Mouse (Mus musculus) stomach, embryonic 14.5 days (tissue): ENCODE measurements around the gene Gid4. TPM values are rescaled to one million over a fixed set of nuclear protein-coding genes. Genes with fewer than 3 reads are reported as not detected.
A peak's percentile ranks its signal among the peaks of the same experiment; 100 is the strongest.
"Not testable (repeated sequence)": the region's sequence is repeated elsewhere in the genome, so short reads cannot be mapped to it uniquely, and the experiment has no call there.

Source experiments
- ATAC-seq: fragments of 200-750 bp; cut with Nextera tagmentation; 2 replicates; pipeline ENCODE4 v1.8.0; 2017; ENCODE audit warnings: low read depth, moderate TSS enrichment; ENCODE audit not compliant: insufficient number of reproducible peaks, insufficient read depth, low FRiP score
- H3K27ac ChIP-seq: fragments of 300-500 bp; sonication (generic); 2 replicates; pipeline ENCODE4 v1.5.1; 2014; ENCODE audit warnings: mild to moderate bottlenecking, low read length, moderate library complexity, mixed read lengths
- H3K27me3 ChIP-seq: fragments of 300-500 bp; sonication (generic); 2 replicates; pipeline ENCODE4 v1.6.1; 2014; ENCODE audit warnings: low read length, control low read depth, mixed read lengths; ENCODE audit not compliant: control insufficient read depth, insufficient read depth
- H3K36me3 ChIP-seq: fragments of 300-500 bp; sonication (generic); 2 replicates; pipeline ENCODE4 v1.6.1; 2014; ENCODE audit warnings: mild to moderate bottlenecking, control low read depth, low read length, moderate library complexity, mixed read lengths; ENCODE audit not compliant: control insufficient read depth, insufficient read depth
- H3K4me1 ChIP-seq: fragments of 300-500 bp; sonication (generic); 2 replicates; pipeline ENCODE4 v1.6.1; 2014; ENCODE audit warnings: low read length, control low read depth, mixed read lengths; ENCODE audit not compliant: control insufficient read depth, insufficient read depth
- H3K4me2 ChIP-seq: fragments of 300-500 bp; sonication (generic); replicated peaks from 2 replicates; pipeline ENCODE4 v1.6.1; 2014; ENCODE audit warnings: low read depth, low read length, control low read depth
- H3K4me3 ChIP-seq: fragments of 300-500 bp; sonication (generic); 2 replicates; pipeline ENCODE4 v1.5.1; 2014; ENCODE audit warnings: low read depth, low read length, control low read depth
- H3K9ac ChIP-seq: fragments of 300-500 bp; sonication (generic); replicated peaks from 2 replicates; pipeline ENCODE4 v1.6.1; 2014; ENCODE audit warnings: low read depth, mild to moderate bottlenecking, control low read depth, low read length, moderate library complexity, mixed read lengths
- H3K9me3 ChIP-seq: fragments of 300-500 bp; sonication (generic); 2 replicates; pipeline ENCODE4 v1.6.1; 2016; ENCODE audit warnings: low read depth, low read length, control low read depth; ENCODE audit not compliant: control insufficient read depth
- WGBS: fragments of 180-500 bp; shearing (Covaris S2); extraction: QIAGEN DNeasy Blood & Tissue Kit; methylation state at CpG from one replicate; pipeline ENCODE4 v1.1.7; 2014; 5-methylcytosine and 5-hydroxymethylcytosine counted together
- polyA plus RNA-seq: library from polyadenylated mRNA; unstranded; fragments of >200 nt; fragmentation: Nextera tagmentation; extraction: Ambion mirVana; gene quantifications from 2 replicates; pipeline ENCODE4 v1.2.1, GENCODE M21; 2014

The Gid4 gene
- polyA plus RNA-seq, 1 experiment from 2014 or later: 28.0 TPM

- H3K27me3 ChIP-seq: no peaks in the 10 kb centered on the region
- ATAC-seq: no peak
- H3K9ac ChIP-seq: no peak overlapping the region
- 87% methylated on average over 3 of the region's 3 CpGs for WGBS
- peaks cover 46% of the 10 kb centered on the region for H3K36me3 ChIP-seq
- H3K4me2 ChIP-seq: no peak overlapping the region
- no peaks in the 10 kb centered on the region for H3K4me1 ChIP-seq
- no peaks in the 10 kb centered on the region for H3K9me3 ChIP-seq
- H3K4me3 ChIP-seq: no peak overlapping the region
- no peak overlapping the region for H3K27ac ChIP-seq
Observed at GRCm38 (mm10) chr11:60436618-60437017, 19.7 kb downstream of the Gid4 start.

GRCm38 (mm10) chr11:60439621-60440020, 22.7 kb downstream of the Gid4 start:
- H3K27me3 ChIP-seq, H3K9me3 ChIP-seq, H3K27ac ChIP-seq, ATAC-seq, H3K4me1 ChIP-seq, H3K4me2 ChIP-seq, H3K9ac ChIP-seq, H3K4me3 ChIP-seq: not testable (repeated sequence)
- peaks cover 58% of the 10 kb centered on the region for H3K36me3 ChIP-seq
- WGBS: 15% methylated on average over 1 of the region's 1 CpGs

- Histone ChIP-seq H3K9ac (no peak overlapping the region), H3K4me1 (no peaks in the 10 kb centered on the region), H3K9me3 (no peaks in the 10 kb centered on the region), H3K4me3 (no peak overlapping the region), H3K27me3 (no peaks in the 10 kb centered on the region), H3K36me3 (peaks cover 58% of the 10 kb centered on the region), H3K27ac (no peak overlapping the region), H3K4me2 (no peak overlapping the region)
- no peak for ATAC-seq
- whole genome bisulfite sequencing: 34% methylated on average over 7 of the region's 7 CpGs
Observed at GRCm38 (mm10) chr11:60440176-60440575, 23.2 kb downstream of the Gid4 start.

- H3K9me3 ChIP-seq: no peaks in the 10 kb centered on the region
- H3K27ac ChIP-seq: no peak overlapping the region
- H3K36me3 ChIP-seq: peaks cover 38% of the 10 kb centered on the region
- no peak overlapping the region for H3K4me2 ChIP-seq
- H3K4me3 ChIP-seq: no peak overlapping the region
- no peak for ATAC-seq
- H3K9ac ChIP-seq: no peak overlapping the region
- no peaks in the 10 kb centered on the region for H3K27me3 ChIP-seq
- WGBS: 85% methylated on average over 6 of the region's 6 CpGs
- no peaks in the 10 kb centered on the region for H3K4me1 ChIP-seq
Observed at GRCm38 (mm10) chr11:60442896-60443295, 26.0 kb downstream of the Gid4 start.

- ATAC-seq: no peak
- Histone ChIP-seq H3K4me3 (no peak overlapping the region), H3K9me3 (no peaks in the 10 kb centered on the region), H3K27ac (no peak overlapping the region), H3K4me2 (no peak overlapping the region), H3K4me1 (no peaks in the 10 kb centered on the region), H3K36me3 (peaks cover 29% of the 10 kb centered on the region), H3K9ac (no peak overlapping the region), H3K27me3 (no peaks in the 10 kb centered on the region)
- 77% methylated on average over 4 of the region's 4 CpGs for WGBS
Observed at GRCm38 (mm10) chr11:60444007-60444406, 27.1 kb downstream of the Gid4 start.

- 5% methylated on average over 27 of the region's 27 CpGs for WGBS
- H3K4me3 ChIP-seq: peak within 1 kb of the TSS; percentile 76
- no peaks in the 10 kb centered on the region for H3K27me3 ChIP-seq
- peak; percentile 90 for ATAC-seq
- H3K9me3 ChIP-seq: no peaks in the 10 kb centered on the region
- peaks cover 4% of the 10 kb centered on the region for H3K4me1 ChIP-seq
- H3K36me3 ChIP-seq: peaks cover 21% of the 10 kb centered on the region
- H3K9ac ChIP-seq: peak within 1 kb of the TSS; percentile 82
- H3K27ac ChIP-seq: no peak within 1 kb of the TSS
- peak within 1 kb of the TSS; percentile 84 for H3K4me2 ChIP-seq
Observed at GRCm38 (mm10) chr11:60454080-60454744, 37.3 kb downstream of the Gid4 start, which contains the start of gene Drg2. Gene Drg2 (plus strand): TSS chr11:60454591.

GRCm38 (mm10) chr11:60454745-60455087, 37.8 kb downstream of the Gid4 start:
- ATAC-seq: 0 out of 2 replicates have a peak, but pooled peaks have one; percentile 11
- Histone ChIP-seq H3K36me3 (peaks cover 26% of the 10 kb centered on the region), H3K27ac (no peak overlapping the region), H3K9me3 (no peaks in the 10 kb centered on the region), H3K4me1 (peaks cover 4% of the 10 kb centered on the region), H3K27me3 (no peaks in the 10 kb centered on the region), H3K9ac (peak overlapping the region; percentile 82), H3K4me3 (peak overlapping the region; percentile 76), H3K4me2 (peak overlapping the region; percentile 84)
- under 1% methylated on average over 17 of the region's 17 CpGs for WGBS

- 94% methylated on average over 1 of the region's 1 CpGs for WGBS
- peaks cover 4% of the 10 kb centered on the region for H3K4me1 ChIP-seq
- no peaks in the 10 kb centered on the region for H3K9me3 ChIP-seq
- no peak overlapping the region for H3K4me3 ChIP-seq
- H3K27ac ChIP-seq: no peak overlapping the region
- H3K27me3 ChIP-seq: no peaks in the 10 kb centered on the region
- peaks cover 59% of the 10 kb centered on the region for H3K36me3 ChIP-seq
- H3K4me2 ChIP-seq: no peak overlapping the region
- no peak overlapping the region for H3K9ac ChIP-seq
- ATAC-seq: no peak
Observed at GRCm38 (mm10) chr11:60457973-60458372, 41.0 kb downstream of the Gid4 start.

- ATAC-seq: no peak
- WGBS: 93% methylated on average over 2 of the region's 2 CpGs
- Histone ChIP-seq H3K27me3 (no peaks in the 10 kb centered on the region), H3K36me3 (peaks cover 73% of the 10 kb centered on the region), H3K4me1 (no peaks in the 10 kb centered on the region), H3K27ac (no peak overlapping the region), H3K9ac (no peak overlapping the region), H3K9me3 (no peaks in the 10 kb centered on the region), H3K4me3 (no peak overlapping the region), H3K4me2 (no peak overlapping the region)
Observed at GRCm38 (mm10) chr11:60465943-60466380, 49.0 kb downstream of the Gid4 start.
